Mouse (Mus musculus) hindbrain, postnatal 0 days (tissue): ENCODE data around the gene Aqp12. TPM values are rescaled to one million over a fixed set of nuclear protein-coding genes. Genes with fewer than 3 reads are reported as not detected.

Experiments used
- ATAC-seq: fragments of 200-750 bp; cut with Nextera tagmentation; 2 replicates; pipeline ENCODE4 v1.8.0; 2017; ENCODE audit warnings: mild to moderate bottlenecking, moderate TSS enrichment, moderate library complexity
- DNase-seq: peaks from one replicate; pipeline ENCODE4 v3.0.0-alpha.2; 2015; ENCODE audit warnings: low spot score
- H3K27ac ChIP-seq: fragments of 300-500 bp; sonication (generic); 2 replicates; pipeline ENCODE4 v1.5.1; 2014; ENCODE audit warnings: mild to moderate bottlenecking
- H3K27me3 ChIP-seq: fragments of 300-500 bp; sonication (generic); 2 replicates; pipeline ENCODE4 v1.6.1; 2014; ENCODE audit warnings: low read length, mixed read lengths; ENCODE audit not compliant: insufficient read depth
- H3K36me3 ChIP-seq: fragments of 300-500 bp; sonication (generic); 2 replicates; pipeline ENCODE4 v1.6.1; 2014; ENCODE audit warnings: low read length, mixed read lengths; ENCODE audit not compliant: insufficient read depth
- H3K4me1 ChIP-seq: fragments of 300-500 bp; sonication (generic); 2 replicates; pipeline ENCODE4 v1.6.1; 2014; ENCODE audit warnings: antibody characterized with exemption, low read length, mixed read lengths; ENCODE audit not compliant: insufficient read depth
- H3K4me2 ChIP-seq: fragments of 300-500 bp; sonication (generic); 2 replicates; pipeline ENCODE4 v1.6.1; 2014; ENCODE audit warnings: low read depth, mild to moderate bottlenecking, low read length, moderate library complexity, mixed read lengths
- H3K4me3 ChIP-seq: fragments of 300-500 bp; sonication (generic); 2 replicates; pipeline ENCODE4 v1.5.1; 2014; ENCODE audit warnings: low read length
- H3K9ac ChIP-seq: fragments of 300-500 bp; sonication (generic); replicated peaks from 2 replicates; pipeline ENCODE4 v1.6.1; 2014; ENCODE audit warnings: mild to moderate bottlenecking, low read length, moderate library complexity, mixed read lengths
- H3K9me3 ChIP-seq: fragments of 300-500 bp; sonication (generic); 2 replicates; pipeline ENCODE4 v1.6.1; 2016; ENCODE audit warnings: low read length, mixed read lengths
- CTCF ChIP-seq: IDR thresholded peaks from 2 replicates; pipeline ENCODE4 v1.5.1; 2016; ENCODE audit warnings: antibody characterized with exemption, control low read depth, low read depth
- WGBS: fragments of 180-500 bp; shearing (Covaris S2); extraction: QIAGEN DNeasy Blood & Tissue Kit; methylation state at CpG from one replicate; pipeline ENCODE4 v1.1.7; 2014; 5-methylcytosine and 5-hydroxymethylcytosine counted together
- polyA plus RNA-seq: library from polyadenylated mRNA; unstranded; fragments of >200 nt; fragmentation: Nextera tagmentation; extraction: Ambion mirVana; gene quantifications from 2 replicates; pipeline ENCODE4 v1.2.1, GENCODE M21; 2015
- total RNA-seq: library from RNA; depleted of rRNA; stranded (reverse); fragments of >200 nt; gene quantifications from 2 replicates; pipeline ENCODE4 v1.2.3, GENCODE M21; 2014

The Aqp12 gene
- total and polyA plus RNA-seq, 2 experiments from 2014 or later, result not detected

- H3K4me3 ChIP-seq, result no peak overlapping the region
- 0 out of 2 replicates have a peak, but pooled peaks cover 2% of the 10 kb centered on the region for H3K4me1 ChIP-seq
- no peaks in the 10 kb centered on the region for H3K36me3 ChIP-seq
- ATAC-seq (no peak), DNase-seq (no peak)
- H3K9ac ChIP-seq, result no peak overlapping the region
- H3K27me3 ChIP-seq, result no peaks in the 10 kb centered on the region
- H3K27ac ChIP-seq, result no peak overlapping the region
- no peaks in the 10 kb centered on the region for H3K9me3 ChIP-seq
- H3K4me2 ChIP-seq, result no peak overlapping the region
- 58% methylated on average over 6 of the region's 6 CpGs for WGBS
- TF ChIP-seq CTCF, result no peak
These were observed 30.0 kb upstream of the Aqp12 start for GRCm38 (mm10) chr1:92976141-92976566.

DNA sequence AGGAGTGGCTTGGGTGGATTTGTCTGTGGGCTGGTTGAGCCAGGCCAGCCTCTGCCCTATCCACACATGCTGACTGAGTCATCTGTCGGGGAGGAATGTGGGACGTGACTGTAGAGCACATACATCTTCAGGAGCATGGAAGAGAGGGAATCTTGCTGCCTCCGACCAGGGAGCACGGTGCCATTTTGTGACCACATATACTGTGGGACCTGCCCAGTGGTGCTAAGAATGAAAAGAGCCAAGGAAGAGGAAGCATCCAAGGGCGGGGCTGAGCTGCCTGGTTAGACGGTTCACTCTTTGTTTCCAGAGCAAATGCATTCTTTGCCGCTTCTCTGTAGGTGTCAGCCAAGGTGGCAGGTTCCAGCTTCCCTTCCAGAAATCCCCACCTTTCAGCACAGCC lies 27.5 kb upstream of the Aqp12 start:
- no peak overlapping the region for H3K4me2 ChIP-seq
- H3K4me1 ChIP-seq, result no peaks in the 10 kb centered on the region
- no peak overlapping the region for H3K4me3 ChIP-seq
- H3K36me3 ChIP-seq, result no peaks in the 10 kb centered on the region
- no peaks in the 10 kb centered on the region for H3K9me3 ChIP-seq
- H3K27ac ChIP-seq, result no peak overlapping the region
- no peak overlapping the region for H3K9ac ChIP-seq
- ATAC-seq (no peak), DNase-seq (no peak)
- TF ChIP-seq CTCF, result no peak
- WGBS, result 43% methylated on average over 7 of the region's 7 CpGs
- H3K27me3 ChIP-seq, result no peaks in the 10 kb centered on the region

GRCm38 (mm10) chr1:92979073-92979602 lies 27.0 kb upstream of the Aqp12 start:
- Histone ChIP-seq H3K9me3 (no peaks in the 10 kb centered on the region), H3K4me1 (no peaks in the 10 kb centered on the region), H3K27ac (no peak overlapping the region), H3K27me3 (no peaks in the 10 kb centered on the region), H3K9ac (no peak overlapping the region), H3K4me3 (no peak overlapping the region), H3K36me3 (no peaks in the 10 kb centered on the region), H3K4me2 (no peak overlapping the region)
- ATAC-seq, result no peak
- TF ChIP-seq CTCF, result no peak
- no peak for DNase-seq
- 50% methylated on average over 11 of the region's 11 CpGs for WGBS

DNA sequence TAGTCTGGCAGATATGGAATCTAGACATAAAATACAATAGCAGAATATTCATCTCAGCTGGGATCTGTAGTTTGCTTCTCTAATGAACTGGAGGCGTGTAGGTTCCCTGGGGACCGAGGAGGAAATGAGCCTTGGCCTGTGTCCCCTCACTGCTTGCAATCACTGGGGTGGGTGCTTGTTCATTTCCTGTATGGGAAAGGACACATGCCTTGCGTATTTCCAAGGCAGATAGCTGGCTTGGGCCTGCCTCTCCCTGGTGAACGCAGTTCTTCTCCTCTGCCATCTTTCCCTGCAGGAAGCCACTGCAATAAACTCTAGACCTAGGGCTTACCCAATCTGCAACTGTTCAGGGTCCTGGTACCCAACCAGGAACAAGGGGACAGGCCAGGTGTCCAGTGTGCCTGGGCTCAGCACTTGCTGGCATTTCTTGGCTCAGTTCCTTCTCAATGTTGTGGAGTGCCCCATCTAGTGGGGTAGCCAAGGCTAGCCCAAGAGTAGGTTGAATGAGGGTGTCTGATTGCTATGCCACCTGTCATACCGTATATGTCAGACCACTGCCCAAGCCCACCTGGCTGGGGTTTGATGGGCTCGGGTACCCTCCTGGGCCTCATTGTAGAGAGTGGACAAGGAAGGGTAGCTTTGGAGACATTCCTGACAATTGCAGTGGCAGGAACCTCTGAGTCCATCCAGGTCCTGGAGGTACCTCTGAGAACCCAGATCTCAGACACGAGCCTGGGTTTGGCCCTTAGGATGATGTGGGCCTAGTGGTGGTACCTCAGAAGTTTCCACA lies 24.9 kb upstream of the Aqp12 start:
- WGBS, result 74% methylated on average over 7 of the region's 7 CpGs
- Histone ChIP-seq H3K4me3 (no peak overlapping the region), H3K9me3 (no peaks in the 10 kb centered on the region), H3K4me1 (no peaks in the 10 kb centered on the region), H3K36me3 (no peaks in the 10 kb centered on the region), H3K27ac (no peak overlapping the region), H3K9ac (no peak overlapping the region), H3K4me2 (no peak overlapping the region), H3K27me3 (no peaks in the 10 kb centered on the region)
- no peak for ATAC-seq
- no peak for TF ChIP-seq CTCF
- DNase-seq, result peak; percentile 7

- DNase-seq (no peak), ATAC-seq (no peak)
- Histone ChIP-seq H3K9ac (no peak overlapping the region), H3K4me2 (no peak overlapping the region), H3K4me3 (no peak overlapping the region), H3K27ac (no peak overlapping the region), H3K27me3 (no peaks in the 10 kb centered on the region), H3K4me1 (no peaks in the 10 kb centered on the region), H3K36me3 (no peaks in the 10 kb centered on the region), H3K9me3 (no peaks in the 10 kb centered on the region)
- TF ChIP-seq CTCF, result no peak
- WGBS, result 91% methylated on average over 17 of the region's 17 CpGs
These were observed 23.1 kb upstream of the Aqp12 start for GRCm38 (mm10) chr1:92982931-92983605.

DNA sequence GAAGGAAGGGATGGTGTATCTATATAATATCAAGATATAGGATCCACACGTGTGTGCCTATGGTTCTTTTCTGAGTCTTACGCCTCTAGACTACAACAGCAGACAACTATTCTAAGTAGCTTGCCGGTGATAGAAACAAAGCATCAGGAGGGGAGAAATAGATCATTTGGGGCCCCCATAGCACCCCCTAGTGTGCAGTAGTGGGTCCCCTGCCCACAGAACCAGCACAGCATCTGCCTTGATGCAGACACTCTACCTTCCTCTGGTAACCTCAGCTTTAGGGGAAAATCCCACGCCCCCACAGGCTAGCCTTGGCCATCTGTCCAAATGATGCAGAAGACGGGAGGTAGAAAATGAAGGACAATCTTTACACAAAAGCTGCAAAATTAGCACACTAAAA lies 21.1 kb upstream of the Aqp12 start:
- ATAC-seq (no peak), DNase-seq (no peak)
- H3K27ac ChIP-seq, result no peak overlapping the region
- H3K27me3 ChIP-seq, result no peaks in the 10 kb centered on the region
- H3K4me2 ChIP-seq, result no peak overlapping the region
- 89% methylated on average over 5 of the region's 5 CpGs for WGBS
- no peak for TF ChIP-seq CTCF
- H3K9ac ChIP-seq, result no peak overlapping the region
- no peaks in the 10 kb centered on the region for H3K4me1 ChIP-seq
- H3K9me3 ChIP-seq, result no peaks in the 10 kb centered on the region
- no peaks in the 10 kb centered on the region for H3K36me3 ChIP-seq
- H3K4me3 ChIP-seq, result no peak overlapping the region

DNA sequence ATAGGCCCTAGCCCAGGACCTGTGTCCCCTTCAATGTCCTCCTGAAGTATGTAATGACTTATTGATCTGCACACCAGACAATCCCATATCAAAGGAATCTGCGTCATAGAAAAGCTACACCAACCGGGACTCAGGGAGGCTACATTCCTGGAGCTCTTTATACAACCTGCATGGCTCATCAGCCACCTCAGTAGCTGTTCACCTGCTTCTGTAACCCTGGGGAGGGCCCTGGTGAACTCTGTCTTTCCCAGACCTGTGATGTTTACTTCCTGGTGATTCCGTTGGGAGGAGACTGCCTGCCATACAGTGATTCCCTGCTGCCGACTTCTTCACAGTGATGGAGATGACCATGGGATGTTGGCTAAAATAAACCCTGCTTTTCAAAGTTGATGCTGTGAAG lies 17.2 kb upstream of the Aqp12 start:
- ATAC-seq, result no peak

More for the DNA sequence above, 17.2 kb upstream of the Aqp12 start:
- WGBS, result 89% methylated on average over 4 of the region's 4 CpGs
- no peak for TF ChIP-seq CTCF
- Histone ChIP-seq H3K9me3 (no peaks in the 10 kb centered on the region), H3K4me3 (no peak overlapping the region), H3K27me3 (no peaks in the 10 kb centered on the region), H3K36me3 (no peaks in the 10 kb centered on the region), H3K9ac (no peak overlapping the region), H3K4me1 (no peaks in the 10 kb centered on the region), H3K4me2 (no peak overlapping the region), H3K27ac (no peak overlapping the region)
- no peak for DNase-seq
